Mouse (Mus musculus) limb, embryonic 14.5 days (tissue): ENCODE measurements around the gene Dcakd. TPM values are rescaled to one million over a fixed set of nuclear protein-coding genes. Genes with fewer than 3 reads are reported as not detected.

Experiments used
- ATAC-seq: fragments of 200-750 bp; cut with Nextera tagmentation; 2 replicates; pipeline ENCODE4 v1.8.0; 2017; ENCODE audit warnings: low read depth, moderate number of reproducible peaks, moderate TSS enrichment; ENCODE audit not compliant: low FRiP score
- DNase-seq: peaks from one replicate; pipeline ENCODE4 v3.0.0-alpha.2; 2015; ENCODE audit warnings: low spot score
- H3K27ac ChIP-seq: fragments of 300-500 bp; sonication (generic); replicated peaks from 2 replicates; pipeline ENCODE4 v1.5.1; 2014; ENCODE audit warnings: low read depth, mild to moderate bottlenecking, low read length, moderate library complexity, mixed read lengths
- H3K27me3 ChIP-seq: fragments of 300-500 bp; sonication (generic); 2 replicates; pipeline ENCODE4 v1.6.1; 2014; ENCODE audit warnings: low read length, mixed read lengths; ENCODE audit not compliant: control insufficient read depth, insufficient read depth
- H3K36me3 ChIP-seq: fragments of 300-500 bp; sonication (generic); 2 replicates; pipeline ENCODE4 v1.6.1; 2014; ENCODE audit warnings: mild to moderate bottlenecking, low read length, moderate library complexity, mixed read lengths; ENCODE audit not compliant: control insufficient read depth, insufficient read depth
- H3K4me1 ChIP-seq: fragments of 300-500 bp; sonication (generic); 2 replicates; pipeline ENCODE4 v1.6.1; 2014; ENCODE audit warnings: antibody characterized with exemption, low read length, mixed read lengths; ENCODE audit not compliant: control insufficient read depth, insufficient read depth
- H3K4me2 ChIP-seq: fragments of 300-500 bp; sonication (generic); replicated peaks from 2 replicates; pipeline ENCODE4 v1.6.1; 2014; ENCODE audit warnings: low read depth, mild to moderate bottlenecking, low read length, moderate library complexity; ENCODE audit not compliant: severe bottlenecking
- H3K4me3 ChIP-seq: fragments of 300-500 bp; sonication (generic); replicated peaks from 2 replicates; pipeline ENCODE4 v1.5.1; 2014; ENCODE audit warnings: low read length
- H3K9ac ChIP-seq: fragments of 300-500 bp; sonication (generic); 2 replicates; pipeline ENCODE4 v1.6.1; 2014; ENCODE audit warnings: mild to moderate bottlenecking, low read depth, low read length, moderate library complexity; ENCODE audit not compliant: severe bottlenecking
- H3K9me3 ChIP-seq: fragments of 300-500 bp; sonication (generic); 2 replicates; pipeline ENCODE4 v1.6.1; 2016; ENCODE audit warnings: low read length; ENCODE audit not compliant: control insufficient read depth
- POLR2A ChIP-seq: fragments of 200-500 bp; IDR thresholded peaks from 2 replicates; pipeline ENCODE4 v1.8.0; 2012; ENCODE audit warnings: inconsistent platforms, mild to moderate bottlenecking, moderate library complexity, borderline replicate concordance; ENCODE audit not compliant: insufficient read depth, insufficient read length; ENCODE audit errors: extremely low read depth
- WGBS: fragments of 180-500 bp; shearing (Covaris S2); extraction: QIAGEN DNeasy Blood & Tissue Kit; methylation state at CpG from one replicate; pipeline ENCODE4 v1.1.7; 2014; 5-methylcytosine and 5-hydroxymethylcytosine counted together
- polyA plus RNA-seq, 2 experiments: library from polyadenylated mRNA; depleted of rRNA in 1 of 2; stranded (reverse) in 1 of 2; unstranded in 1 of 2; fragments of >200 nt; fragmentation: Nextera tagmentation in 1 of 2; extraction: Ambion mirVana in 1 of 2; gene quantifications; 2 replicates each; pipeline versions ENCODE4 v1.2.1 to v1.2.3; 2012 to 2014

Dcakd gene
- polyA plus RNA-seq (2012; rRNA removed) (182 and 259 TPM in 2 replicates), polyA plus RNA-seq (2014; fragmentation: Nextera tagmentation; extraction: Ambion mirVana) (173 and 185 TPM in 2 replicates)

- peak within 1 kb of the TSS; percentile 72 for H3K9ac ChIP-seq
- peaks cover 12% of the 10 kb centered on the region for H3K4me1 ChIP-seq
- TF ChIP-seq POLR2A: peak; percentile 65; the same call in 1 of the 2 replicates
- H3K27me3 ChIP-seq: no peaks in the 10 kb centered on the region
- H3K4me2 ChIP-seq: peak within 1 kb of the TSS; percentile 74
- peak within 1 kb of the TSS; percentile 77 for H3K4me3 ChIP-seq
- ATAC-seq: peak; percentile 98
- H3K36me3 ChIP-seq: peaks cover 15% of the 10 kb centered on the region; the same call in 1 of the 2 replicates
- WGBS: under 1% methylated on average over 36 of the region's 36 CpGs
- no peaks in the 10 kb centered on the region for H3K9me3 ChIP-seq
- peak within 1 kb of the TSS; percentile 63 for H3K27ac ChIP-seq
- DNase-seq: peak; percentile 98
Measured at GRCm38 (mm10) chr11:103028176-103028891, at the start of gene Dcakd, which contains the start of gene Nmt1. Dcakd (minus strand) TSS chr11:103028333. Nmt1 (plus strand) TSS chr11:103028190.

GRCm38 (mm10) chr11:103076581-103076980 is 48.4 kb upstream of the Dcakd start:
- Histone ChIP-seq H3K36me3 (peaks cover 8% of the 10 kb centered on the region; the same call in 1 of the 2 replicates), H3K9me3 (no peaks in the 10 kb centered on the region), H3K27me3 (peaks cover 22% of the 10 kb centered on the region; the same call in 1 of the 2 replicates), H3K4me3 (no peak overlapping the region), H3K9ac (no peak overlapping the region), H3K4me2 (no peak overlapping the region), H3K27ac (no peak overlapping the region), H3K4me1 (peaks cover 11% of the 10 kb centered on the region)
- TF ChIP-seq POLR2A: no peak
- WGBS: 77% methylated on average over 8 of the region's 8 CpGs
- ATAC-seq: no peak
- DNase-seq: no peak

- H3K9me3 ChIP-seq: no peaks in the 10 kb centered on the region
- DNase-seq (no peak), ATAC-seq (no peak)
- H3K4me1 ChIP-seq: peaks cover 9% of the 10 kb centered on the region
- peaks cover 13% of the 10 kb centered on the region for H3K36me3 ChIP-seq
- no peak overlapping the region for H3K4me2 ChIP-seq
- TF ChIP-seq POLR2A: no peak
- H3K4me3 ChIP-seq: no peak overlapping the region
- WGBS: 92% methylated on average over 7 of the region's 7 CpGs
- H3K27ac ChIP-seq: no peak overlapping the region
- H3K9ac ChIP-seq: no peak overlapping the region
- peaks cover 16% of the 10 kb centered on the region; the same call in 1 of the 2 replicates for H3K27me3 ChIP-seq
Measured at GRCm38 (mm10) chr11:103076010-103076409, 47.9 kb upstream of the Dcakd start.

- Histone ChIP-seq H3K36me3 (peaks cover 24% of the 10 kb centered on the region), H3K27me3 (peaks cover 5% of the 10 kb centered on the region; the same call in 1 of the 2 replicates), H3K9ac (peak overlapping the region; percentile 4; the same call in 1 of the 2 replicates), H3K27ac (no peak overlapping the region), H3K9me3 (no peaks in the 10 kb centered on the region), H3K4me3 (no peak overlapping the region), H3K4me2 (no peak overlapping the region), H3K4me1 (no peaks in the 10 kb centered on the region)
- DNase-seq (no peak), ATAC-seq (no peak)
- TF ChIP-seq POLR2A: no peak
- WGBS: 18% methylated on average over 10 of the region's 10 CpGs
Measured at GRCm38 (mm10) chr11:103074796-103075323, 46.7 kb upstream of the Dcakd start.

- H3K4me1 ChIP-seq: no peaks in the 10 kb centered on the region
- TF ChIP-seq POLR2A: no peak
- no peak overlapping the region for H3K4me2 ChIP-seq
- no peaks in the 10 kb centered on the region for H3K9me3 ChIP-seq
- H3K9ac ChIP-seq: no peak overlapping the region
- no peak overlapping the region for H3K27ac ChIP-seq
- H3K27me3 ChIP-seq: no peaks in the 10 kb centered on the region
- DNase-seq: no peak
- H3K4me3 ChIP-seq: no peak overlapping the region
- 60% methylated on average over 10 of the region's 10 CpGs for WGBS
- H3K36me3 ChIP-seq: peaks cover 29% of the 10 kb centered on the region
- no peak for ATAC-seq
Measured at GRCm38 (mm10) chr11:103074121-103074650, 46.1 kb upstream of the Dcakd start.
